Mouse (Mus musculus): ENCODE results near the gene Yod1.

Gene Yod1

GRCm38 (mm10) chr1:130770487-130770886 lies 53.4 kb downstream of the Yod1 start:
- no peak for DNase-seq (ENCODE audit: low spot score in 2 of 2)

GRCm38 (mm10) chr1:130770981-130771494 lies 53.9 kb downstream of the Yod1 start:
- no peak for DNase-seq (ENCODE audit: low spot score in 2 of 2)
